In the genomic region with DNA sequence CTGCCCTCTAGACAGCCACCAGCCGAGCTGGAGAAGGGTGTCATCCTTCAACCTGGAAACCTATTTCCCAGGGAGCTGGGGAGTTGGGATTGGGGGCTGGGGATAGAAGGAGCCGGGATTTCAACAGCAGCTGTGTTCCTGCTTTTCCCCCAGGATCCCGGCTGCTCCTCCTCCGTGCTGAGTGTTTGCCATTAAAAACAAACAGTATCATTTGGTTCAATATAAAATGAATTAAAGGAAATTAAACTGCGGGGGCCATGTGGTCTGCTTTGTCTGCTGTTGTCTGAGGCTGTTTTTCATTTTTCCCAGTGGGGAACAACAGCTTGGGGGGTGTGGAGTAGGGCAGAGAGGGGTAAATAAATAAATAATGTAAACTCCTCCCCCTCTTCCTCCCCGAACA, we compare ENCODE assay signal across 16 mouse cellular contexts. TPM values are rescaled to one million over a fixed set of nuclear protein-coding genes. Genes with fewer than 3 reads are reported as not detected.
DNase-seq lines count a peak whose midpoint lies in the region; ATAC-seq lines count a peak whose summit lies in the region.
"Had no signal": no experiment of that assay in that cellular context is flagged by ENCODE, and none has a peak within 500 bp of the region (broad histone marks: within the 10 kb centered on the region; RNA-seq: fewer than 3 reads in every experiment).

No protein-coding gene starts in this region.

- H3K27me3 ChIP-seq in hindbrain, embryonic 14.5 days (ENCODE audit: control insufficient read depth, insufficient read depth, low read length): no peaks in the 10 kb centered on the region
- no peaks in the 10 kb centered on the region for H3K27me3 ChIP-seq in hindbrain, embryonic 16.5 days (replicated peaks; ENCODE audit: control insufficient read depth, insufficient read depth, low read length)
- H3K27me3 ChIP-seq: CH12.LX; embryonic facial prominence, embryonic 12.5 days; Patski had no signal

- H3K4me3 ChIP-seq in hindbrain, embryonic 14.5 days (replicated peaks; ENCODE audit: low read length): no peak overlapping the region
- no peak overlapping the region for H3K4me3 ChIP-seq in hindbrain, embryonic 16.5 days (ENCODE audit: low read length)
- H3K4me3 ChIP-seq: embryonic facial prominence, embryonic 12.5 days; lung, embryonic 15.5 days; megakaryocyte, embryonic 14.5 days had no signal

- intact Hi-C loops in heart, postnatal 10 days (cut with DNase I): no loop called here

- 47% methylated on average over 6 of the region's 6 CpGs for WGBS in hindbrain, embryonic 14.5 days
- WGBS in hindbrain, embryonic 16.5 days: 59% methylated on average over 6 of the region's 6 CpGs

- no peak overlapping the region for H3K9ac ChIP-seq in hindbrain, embryonic 14.5 days
- no peak overlapping the region for H3K9ac ChIP-seq in hindbrain, embryonic 16.5 days (ENCODE audit: low read depth, low read length)
- H3K9ac ChIP-seq: embryonic facial prominence, embryonic 12.5 days; lung, embryonic 15.5 days had no signal

- ATAC-seq in hindbrain, embryonic 14.5 days (ENCODE audit: low FRiP score): no peak
- no peak for ATAC-seq in hindbrain, embryonic 16.5 days
- no peak for ATAC-seq in monocyte, adult 5-6 weeks (replicated peaks; ENCODE audit: insufficient number of reproducible peaks, low FRiP score, low TSS enrichment, poor library complexity, severe bottlenecking)
- ATAC-seq: Patski had no signal

- 0 out of 2 replicates have a peak overlapping the region, but pooled peaks have one; percentile 39 for H3K27ac ChIP-seq in hindbrain, embryonic 14.5 days
- H3K27ac ChIP-seq in hindbrain, embryonic 16.5 days (ENCODE audit: low read depth, low read length): no peak overlapping the region
- H3K27ac ChIP-seq: embryonic facial prominence, embryonic 12.5 days; lung, embryonic 15.5 days; stomach, postnatal 0 days had no signal

- DNase-seq in hindbrain, embryonic 14.5 days (ENCODE audit: low spot score): no peak
- peak; percentile 56 for DNase-seq in heart, adult 8-10 months (ENCODE audit: low spot score)
- peak; percentile 49 to 50 for DNase-seq in heart, postnatal 10 days
- peak; percentile 77 for DNase-seq in layer of hippocampus, adult 9-11 months
- DNase-seq in liver: no peak
- DNase-seq: cerebellum, adult 9-10 months; thymus, postnatal 4 days had no signal

- H3K4me2 ChIP-seq in hindbrain, embryonic 14.5 days (replicated peaks): no peak overlapping the region
- no peak overlapping the region for H3K4me2 ChIP-seq in hindbrain, embryonic 16.5 days (ENCODE audit: low read length)
- H3K4me2 ChIP-seq: embryonic facial prominence, embryonic 12.5 days; lung, embryonic 15.5 days had no signal

- H3K4me1 ChIP-seq in hindbrain, embryonic 14.5 days (replicated peaks; ENCODE audit: control insufficient read depth, insufficient read depth, low read length): peaks cover 21% of the 10 kb centered on the region
- peaks cover 17% of the 10 kb centered on the region for H3K4me1 ChIP-seq in hindbrain, embryonic 16.5 days (ENCODE audit: control insufficient read depth, insufficient read depth, low read depth, low read length)

- no peaks in the 10 kb centered on the region for H3K9me3 ChIP-seq in hindbrain, embryonic 14.5 days (ENCODE audit: control insufficient read depth, low read length)
- no peaks in the 10 kb centered on the region for H3K9me3 ChIP-seq in hindbrain, embryonic 16.5 days (ENCODE audit: control insufficient read depth, low read length)
- H3K9me3 ChIP-seq: embryonic facial prominence, embryonic 12.5 days; lung, embryonic 15.5 days had no signal

- peaks cover 24% of the 10 kb centered on the region for H3K36me3 ChIP-seq in hindbrain, embryonic 14.5 days (replicated peaks; ENCODE audit: control insufficient read depth, insufficient read depth)
- H3K36me3 ChIP-seq in hindbrain, embryonic 16.5 days (ENCODE audit: control insufficient read depth, insufficient read depth, low read length): 0 out of 2 replicates have a peak, but pooled peaks cover 6% of the 10 kb centered on the region
- H3K36me3 ChIP-seq: lung, embryonic 15.5 days had no signal

RNA-seq across cellular contexts. Expression of a gene that starts 27.5 kb away (rescaled TPM):
- polyA plus RNA-seq in hindbrain, embryonic 14.5 days (2014; fragmentation: Nextera tagmentation; extraction: Ambion mirVana): 12.6 and 13.0 TPM in 2 replicates
- 9.2 and 10.8 TPM in 2 replicates for polyA plus RNA-seq in hindbrain, embryonic 16.5 days (2015; fragmentation: Nextera tagmentation; extraction: Ambion mirVana)
- total RNA-seq in heart, adult 8-10 months (2022): 1 to 10 TPM; 1.8 to 2.3 (median 2.0) TPM
- total RNA-seq in heart, postnatal 10 days (2021): 1 to 10 TPM; 1.6 to 2.5 TPM
- not detected in 3 replicates for total RNA-seq in monocyte, adult 5-6 weeks (2017)

RNA-seq across cellular contexts. Expression of a gene that starts 27.6 kb away (rescaled TPM):
- 16.4 and 17.2 TPM in 2 replicates for polyA plus RNA-seq in hindbrain, embryonic 14.5 days (2014; fragmentation: Nextera tagmentation; extraction: Ambion mirVana)
- polyA plus RNA-seq in hindbrain, embryonic 16.5 days (2015; fragmentation: Nextera tagmentation; extraction: Ambion mirVana): 18.0 and 18.1 TPM in 2 replicates
- 10 to 100 TPM in 1 of 4 experiments, 1 to 10 TPM in 3; 9.2 to 11.5 (median 9.7) TPM for total RNA-seq in heart, adult 8-10 months (2022)
- 1 to 10 TPM; 7.1 to 7.8 TPM for total RNA-seq in heart, postnatal 10 days (2021)
- 4.5 to 6.2 TPM (median 4.9 TPM) in 3 replicates for total RNA-seq in monocyte, adult 5-6 weeks (2017)

RNA-seq across cellular contexts. Expression of a gene that starts 53.0 kb away (rescaled TPM):
- polyA plus RNA-seq in hindbrain, embryonic 14.5 days (2014; fragmentation: Nextera tagmentation; extraction: Ambion mirVana): 3.4 and 4.3 TPM in 2 replicates
- polyA plus RNA-seq in hindbrain, embryonic 16.5 days (2015; fragmentation: Nextera tagmentation; extraction: Ambion mirVana): 3.7 and 4.8 TPM in 2 replicates
- under 1 TPM; 0.23 to 0.46 (median 0.36) TPM for total RNA-seq in heart, adult 8-10 months (2022)
- under 1 TPM; 0.30 to 0.38 TPM for total RNA-seq in heart, postnatal 10 days (2021)
- not detected in 3 replicates for total RNA-seq in monocyte, adult 5-6 weeks (2017)
- total RNA-seq: CH12.LX had no signal
- polyA plus RNA-seq: small intestine, adult 2 months had no signal

Comparison
In these comparisons a context has a peak if more than half of its experiments do, and no peak if none do; other contexts are left out.
1. DNase-seq: peak in heart, adult 8-10 months (single experiment), heart, postnatal 10 days (2 of 2) and layer of hippocampus, adult 9-11 months (single experiment); none in hindbrain, embryonic 14.5 days (single experiment) and liver (single experiment).